Mouse (Mus musculus): Measurements from ENCODE around the gene Clip2. TPM values are rescaled to one million over a fixed set of nuclear protein-coding genes. Genes with fewer than 3 reads are reported as not detected.
A peak's percentile ranks its signal among the peaks of the same experiment; 100 is the strongest.
"Not testable (repeated sequence)": the region's sequence is repeated elsewhere in the genome, so short reads cannot be mapped to it uniquely, and the experiment has no call there.

Clip2 gene
- polyA plus RNA-seq, 1 experiment from 2014 or later: 15.3 TPM

DNA sequence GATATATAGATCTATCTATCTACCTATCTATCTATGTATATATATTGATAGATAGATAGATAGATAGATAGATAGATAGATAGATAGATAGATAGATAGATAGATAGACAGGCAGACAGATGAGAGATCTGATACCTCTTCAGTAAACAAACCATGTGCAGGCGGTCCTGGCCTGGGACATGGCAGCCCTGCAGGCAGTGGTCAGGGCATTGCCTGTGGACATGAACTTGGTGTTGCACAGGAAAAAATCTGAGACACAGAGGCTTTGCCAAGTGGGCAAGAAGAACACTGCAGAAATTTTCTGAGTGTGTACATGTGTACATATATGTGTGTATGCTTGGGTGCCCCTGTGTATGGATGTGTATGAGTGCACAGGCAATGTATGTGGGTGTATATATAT, 68.9 kb downstream of the Clip2 start:
- Histone ChIP-seq H3K36me3 (no peaks in the 10 kb centered on the region; the same call in 1 of the 2 replicates), H3K9ac (replicated peaks) (no peak overlapping the region), H3K27ac (no peak overlapping the region), H3K4me2 (replicated peaks) (no peak overlapping the region), H3K9me3 (no peaks in the 10 kb centered on the region), H3K27me3 (no peaks in the 10 kb centered on the region), H3K4me1 (replicated peaks) (no peaks in the 10 kb centered on the region), H3K4me3 (replicated peaks) (no peak overlapping the region)
- no peak for ATAC-seq
- 89% methylated on average over 1 of the region's 1 CpGs for WGBS

GRCm38 (mm10) chr5:134482331-134482730, 69.9 kb downstream of the Clip2 start:
- Histone ChIP-seq H3K9me3 (no peaks in the 10 kb centered on the region), H3K36me3 (no peaks in the 10 kb centered on the region), H3K4me1 (replicated peaks) (no peaks in the 10 kb centered on the region), H3K4me2 (replicated peaks) (no peak overlapping the region), H3K27me3 (no peaks in the 10 kb centered on the region), H3K27ac (no peak overlapping the region), H3K4me3 (replicated peaks) (no peak overlapping the region), H3K9ac (replicated peaks) (no peak overlapping the region)
- ATAC-seq: no peak
- 61% methylated on average over 11 of the region's 11 CpGs for WGBS

DNA sequence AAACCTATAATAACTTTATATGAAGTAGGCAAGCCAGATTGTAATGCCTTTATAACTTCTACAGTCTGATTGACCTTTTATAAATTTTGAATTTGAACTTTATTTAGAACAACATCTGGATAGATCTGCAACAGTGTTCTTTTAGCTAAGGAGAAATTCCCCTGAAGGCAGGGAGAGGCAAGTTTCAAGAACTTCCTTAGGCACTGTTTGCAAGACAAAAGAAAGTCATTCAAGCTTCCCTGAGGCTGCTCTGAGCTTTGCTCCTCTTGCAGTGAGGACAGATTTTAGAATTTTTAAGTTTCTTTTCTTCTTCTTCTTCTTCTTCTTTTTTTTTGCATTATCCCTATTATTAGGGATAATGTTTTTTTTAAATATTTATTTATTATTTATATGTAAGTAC, 73.3 kb downstream of the Clip2 start:
- not testable (repeated sequence) for H3K4me3 ChIP-seq (replicated peaks); ATAC-seq; H3K9ac ChIP-seq (replicated peaks); H3K27me3 ChIP-seq; H3K4me1 ChIP-seq (replicated peaks); H3K36me3 ChIP-seq; H3K4me2 ChIP-seq (replicated peaks); H3K27ac ChIP-seq; H3K9me3 ChIP-seq

- not testable (repeated sequence) for H3K4me1 ChIP-seq (replicated peaks); H3K9me3 ChIP-seq; H3K4me3 ChIP-seq (replicated peaks); H3K9ac ChIP-seq (replicated peaks); H3K36me3 ChIP-seq; H3K27ac ChIP-seq; ATAC-seq; H3K27me3 ChIP-seq; H3K4me2 ChIP-seq (replicated peaks)
- WGBS: 95% methylated on average over 7 of the region's 7 CpGs
Observed at GRCm38 (mm10) chr5:134475686-134476085, 76.5 kb downstream of the Clip2 start.

DNA sequence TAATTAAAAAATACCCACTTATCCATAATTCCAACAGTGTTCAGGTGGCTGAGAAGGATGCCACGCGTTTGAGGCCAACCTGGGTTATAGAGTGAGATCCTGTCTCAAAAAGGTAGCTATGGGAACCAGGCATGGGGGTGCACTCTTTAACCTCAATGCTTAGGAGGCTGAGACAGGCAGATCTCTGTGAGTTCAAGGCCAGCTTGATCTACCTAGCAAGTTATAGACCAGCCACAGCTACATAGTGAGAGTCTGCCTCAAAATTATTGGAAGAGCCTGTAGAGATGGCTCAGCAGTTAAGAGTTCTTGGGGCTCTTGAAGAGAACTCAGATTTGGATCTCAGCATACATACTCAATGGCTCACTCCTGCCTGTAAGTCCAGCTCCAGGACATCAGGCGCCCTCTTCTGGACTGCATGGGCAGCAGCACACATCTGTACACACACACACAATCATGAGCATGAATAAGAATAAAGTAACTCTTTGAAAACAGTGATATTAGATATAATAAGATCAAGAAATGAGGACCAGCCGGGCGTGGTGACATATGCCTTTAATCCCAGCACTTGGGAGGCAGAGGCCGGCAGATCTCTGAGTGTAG, 77.1 kb downstream of the Clip2 start:
- no peak for ATAC-seq

GRCm38 (mm10) chr5:134473902-134474301, 78.3 kb downstream of the Clip2 start:
- no peak for ATAC-seq
- Histone ChIP-seq H3K27ac (no peak overlapping the region), H3K4me3 (replicated peaks) (no peak overlapping the region), H3K9ac (replicated peaks) (no peak overlapping the region), H3K9me3 (no peaks in the 10 kb centered on the region), H3K4me2 (replicated peaks) (no peak overlapping the region), H3K27me3 (no peaks in the 10 kb centered on the region), H3K36me3 (no peaks in the 10 kb centered on the region), H3K4me1 (replicated peaks) (no peaks in the 10 kb centered on the region)
- WGBS: 84% methylated on average over 2 of the region's 2 CpGs

More for the DNA sequence above, 77.1 kb downstream of the Clip2 start:
- Histone ChIP-seq H3K9ac (replicated peaks) (no peak overlapping the region), H3K4me2 (replicated peaks) (no peak overlapping the region), H3K27ac (no peak overlapping the region), H3K27me3 (no peaks in the 10 kb centered on the region), H3K9me3 (no peaks in the 10 kb centered on the region), H3K36me3 (no peaks in the 10 kb centered on the region), H3K4me3 (replicated peaks) (no peak overlapping the region), H3K4me1 (replicated peaks) (no peaks in the 10 kb centered on the region)
- WGBS: 92% methylated on average over 6 of the region's 6 CpGs

DNA sequence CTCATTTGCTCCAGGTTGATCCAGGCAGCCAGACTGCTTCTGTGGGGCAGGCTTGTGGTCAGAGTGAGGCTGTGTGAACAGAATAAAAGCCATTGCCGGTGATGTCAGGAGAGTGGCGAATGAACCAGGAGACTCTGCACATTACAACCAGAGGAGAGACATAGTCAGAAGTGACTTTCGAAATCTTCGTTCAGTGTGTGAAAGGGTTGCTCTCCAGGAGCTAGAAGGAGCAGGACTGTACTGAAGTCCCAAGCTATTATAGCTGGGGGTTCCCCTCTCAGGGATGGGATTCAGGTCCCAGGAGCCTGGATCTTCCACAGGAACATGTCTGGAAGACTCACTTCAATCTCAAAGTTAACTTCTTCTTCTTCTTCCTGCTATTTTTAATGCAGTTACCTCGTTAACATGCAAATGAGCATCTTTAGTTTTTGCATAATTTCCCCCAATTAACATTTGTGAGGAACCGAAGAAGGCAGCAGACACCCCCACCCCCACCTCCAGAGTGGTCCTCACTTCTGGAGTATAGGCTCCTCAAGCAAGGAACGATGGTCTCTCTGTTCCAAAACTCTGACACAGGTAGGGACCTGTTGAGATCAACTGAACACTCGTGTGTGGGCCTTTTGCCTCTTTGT, 81.6 kb downstream of the Clip2 start:
- WGBS: 83% methylated on average over 8 of the region's 8 CpGs
- Histone ChIP-seq H3K9ac (replicated peaks) (no peak overlapping the region), H3K4me1 (replicated peaks) (peaks cover 15% of the 10 kb centered on the region), H3K9me3 (no peaks in the 10 kb centered on the region), H3K4me2 (replicated peaks) (no peak overlapping the region), H3K27me3 (no peaks in the 10 kb centered on the region), H3K27ac (no peak overlapping the region), H3K4me3 (replicated peaks) (no peak overlapping the region), H3K36me3 (no peaks in the 10 kb centered on the region)
- ATAC-seq: no peak

GRCm38 (mm10) chr5:134469559-134470150, 82.6 kb downstream of the Clip2 start:
- 82% methylated on average over 7 of the region's 7 CpGs for WGBS
- no peaks in the 10 kb centered on the region for H3K27me3 ChIP-seq
- ATAC-seq: no peak

GRCm38 (mm10) chr5:134468158-134468765, 84.0 kb downstream of the Clip2 start:
- H3K9me3 ChIP-seq: no peaks in the 10 kb centered on the region
- ATAC-seq: no peak
- H3K4me3 ChIP-seq (replicated peaks): no peak overlapping the region
- no peaks in the 10 kb centered on the region for H3K27me3 ChIP-seq
- no peak overlapping the region for H3K4me2 ChIP-seq (replicated peaks)
- H3K36me3 ChIP-seq: no peaks in the 10 kb centered on the region
- no peak overlapping the region for H3K27ac ChIP-seq
- WGBS: 69% methylated on average over 10 of the region's 10 CpGs
- peaks cover 15% of the 10 kb centered on the region for H3K4me1 ChIP-seq (replicated peaks)
- H3K9ac ChIP-seq (replicated peaks): no peak overlapping the region

More at GRCm38 (mm10) chr5:134469559-134470150, 82.6 kb downstream of the Clip2 start:
- no peak overlapping the region for H3K27ac ChIP-seq
- H3K9me3 ChIP-seq: no peaks in the 10 kb centered on the region
- H3K9ac ChIP-seq (replicated peaks): no peak overlapping the region
- H3K4me2 ChIP-seq (replicated peaks): no peak overlapping the region
- H3K36me3 ChIP-seq: no peaks in the 10 kb centered on the region
- no peak overlapping the region for H3K4me3 ChIP-seq (replicated peaks)
- peaks cover 15% of the 10 kb centered on the region for H3K4me1 ChIP-seq (replicated peaks)

DNA sequence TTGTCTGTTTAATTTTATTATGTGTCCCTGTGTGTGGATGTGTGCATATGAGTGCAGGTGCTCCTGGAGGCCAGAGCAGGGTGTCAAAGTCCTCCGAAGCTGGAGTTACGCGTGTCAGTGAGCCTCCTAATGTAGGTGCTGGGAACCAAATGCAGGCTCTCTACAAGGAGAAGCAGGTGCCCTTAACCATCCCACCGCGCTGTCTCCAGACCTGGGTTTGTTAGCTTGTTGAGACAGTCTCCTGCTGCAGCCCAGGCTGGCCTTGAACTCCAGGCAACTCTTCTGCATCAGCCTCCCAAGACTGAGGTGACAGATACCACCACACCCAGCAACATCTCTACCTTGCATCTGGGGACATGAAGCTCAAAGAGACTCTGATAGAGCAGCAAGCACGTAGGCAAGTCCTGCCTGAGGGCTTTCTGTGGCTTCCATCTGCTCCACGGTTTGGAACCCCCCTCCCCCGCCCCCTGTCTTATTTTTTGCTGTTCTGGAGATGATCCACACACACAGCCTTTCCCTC, 85.1 kb downstream of the Clip2 start:
- H3K27ac ChIP-seq: peak overlapping the region; percentile 74
- 57% methylated on average over 8 of the region's 8 CpGs for WGBS
- H3K4me3 ChIP-seq (replicated peaks): no peak overlapping the region
- H3K4me1 ChIP-seq (replicated peaks): peaks cover 15% of the 10 kb centered on the region
- no peak overlapping the region for H3K9ac ChIP-seq (replicated peaks)
- no peaks in the 10 kb centered on the region for H3K27me3 ChIP-seq
- H3K9me3 ChIP-seq: no peaks in the 10 kb centered on the region
- peak; percentile 37; the same call in 1 of the 2 replicates for ATAC-seq
- no peak overlapping the region for H3K4me2 ChIP-seq (replicated peaks)
- H3K36me3 ChIP-seq: no peaks in the 10 kb centered on the region

GRCm38 (mm10) chr5:134466296-134467029, 85.8 kb downstream of the Clip2 start:
- Histone ChIP-seq H3K4me1 (replicated peaks) (peaks cover 15% of the 10 kb centered on the region), H3K27ac (peak overlapping the region; percentile 74), H3K9me3 (no peaks in the 10 kb centered on the region), H3K27me3 (no peaks in the 10 kb centered on the region), H3K36me3 (no peaks in the 10 kb centered on the region), H3K4me2 (replicated peaks) (peak overlapping the region; percentile 36), H3K4me3 (replicated peaks) (no peak overlapping the region), H3K9ac (replicated peaks) (0 out of 2 replicates have a peak overlapping the region, but pooled peaks have one; percentile 36)
- WGBS: 10% methylated on average over 21 of the region's 21 CpGs
- peak; percentile 75 for ATAC-seq

Data from midbrain, embryonic 13.5 days (tissue).